Mouse (Mus musculus) midbrain, embryonic 15.5 days (tissue): Measurements from ENCODE around the gene Plekhg3. TPM values are rescaled to one million over a fixed set of nuclear protein-coding genes. Genes with fewer than 3 reads are reported as not detected.
A peak's percentile ranks its signal among the peaks of the same experiment; 100 is the strongest.

ENCODE experiments used
- ATAC-seq: fragments of 200-750 bp; cut with Nextera tagmentation; replicated peaks from 2 replicates; pipeline ENCODE4 v1.8.0; 2017; ENCODE audit warnings: moderate TSS enrichment
- H3K27ac ChIP-seq: fragments of 300-500 bp; sonication (generic); 2 replicates; pipeline ENCODE4 v1.5.1; 2015; ENCODE audit warnings: mild to moderate bottlenecking, inconsistent platforms
- H3K27me3 ChIP-seq: fragments of 300-500 bp; sonication (generic); replicated peaks from 2 replicates; pipeline ENCODE4 v1.6.1; 2015; ENCODE audit warnings: inconsistent platforms
- H3K36me3 ChIP-seq: fragments of 300-500 bp; sonication (generic); replicated peaks from 2 replicates; pipeline ENCODE4 v1.6.1; 2015; ENCODE audit warnings: inconsistent platforms
- H3K4me1 ChIP-seq: fragments of 300-500 bp; sonication (generic); 2 replicates; pipeline ENCODE4 v1.6.1; 2015; ENCODE audit warnings: inconsistent platforms
- H3K4me2 ChIP-seq: fragments of 300-500 bp; sonication (generic); 2 replicates; pipeline ENCODE4 v1.6.1; 2015; ENCODE audit warnings: inconsistent platforms, mild to moderate bottlenecking, moderate library complexity
- H3K4me3 ChIP-seq: fragments of 300-500 bp; sonication (generic); 2 replicates; pipeline ENCODE4 v1.5.1; 2015; ENCODE audit warnings: mild to moderate bottlenecking, inconsistent platforms
- H3K9ac ChIP-seq: fragments of 300-500 bp; sonication (generic); 2 replicates; pipeline ENCODE4 v1.6.1; 2015; ENCODE audit warnings: mild to moderate bottlenecking, inconsistent platforms
- H3K9me3 ChIP-seq: fragments of 300-500 bp; sonication (generic); 2 replicates; pipeline ENCODE4 v1.6.1; 2016; ENCODE audit warnings: inconsistent platforms
- WGBS: fragments of 180-500 bp; shearing (Covaris S2); methylation state at CpG from one replicate; pipeline ENCODE4 v1.1.7; 2015; ENCODE audit warnings: mixed read lengths; 5-methylcytosine and 5-hydroxymethylcytosine counted together
- polyA plus RNA-seq: library from polyadenylated mRNA; unstranded; fragments of >200 nt; fragmentation: Nextera tagmentation; extraction: Ambion mirVana; gene quantifications from 2 replicates; pipeline ENCODE4 v1.2.1, GENCODE M21; 2015

Plekhg3 gene
- polyA plus RNA-seq, 1 experiment from 2014 or later: 1.4 TPM

DNA sequence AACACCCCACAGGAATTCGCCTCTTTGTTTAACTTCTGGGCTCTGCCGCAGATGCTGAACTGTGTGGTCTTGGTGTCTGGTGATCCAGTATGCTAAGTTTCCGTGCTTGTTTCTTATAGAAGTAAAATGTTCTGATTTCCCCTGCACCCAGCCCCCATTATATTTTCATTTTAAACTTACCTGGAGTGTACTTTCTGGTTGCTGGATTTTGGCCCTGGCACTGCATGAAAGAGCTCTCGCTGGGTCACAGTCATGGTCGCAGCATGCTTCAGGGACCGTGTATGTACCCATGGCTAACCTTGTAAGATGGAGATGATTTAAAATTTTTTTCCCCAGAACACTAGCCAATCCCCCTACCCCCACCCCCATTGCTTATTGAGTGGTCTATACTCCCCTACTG is 11.2 kb downstream of the Plekhg3 start:
- Histone ChIP-seq H3K4me1 (peaks cover 7% of the 10 kb centered on the region), H3K9ac (no peak overlapping the region), H3K9me3 (no peaks in the 10 kb centered on the region), H3K27ac (no peak overlapping the region), H3K4me2 (no peak overlapping the region), H3K4me3 (no peak overlapping the region), H3K27me3 (peaks cover 6% of the 10 kb centered on the region; the same call in 1 of the 2 replicates), H3K36me3 (no peaks in the 10 kb centered on the region)
- no peak for ATAC-seq
- 72% methylated on average over 6 of the region's 6 CpGs for WGBS

DNA sequence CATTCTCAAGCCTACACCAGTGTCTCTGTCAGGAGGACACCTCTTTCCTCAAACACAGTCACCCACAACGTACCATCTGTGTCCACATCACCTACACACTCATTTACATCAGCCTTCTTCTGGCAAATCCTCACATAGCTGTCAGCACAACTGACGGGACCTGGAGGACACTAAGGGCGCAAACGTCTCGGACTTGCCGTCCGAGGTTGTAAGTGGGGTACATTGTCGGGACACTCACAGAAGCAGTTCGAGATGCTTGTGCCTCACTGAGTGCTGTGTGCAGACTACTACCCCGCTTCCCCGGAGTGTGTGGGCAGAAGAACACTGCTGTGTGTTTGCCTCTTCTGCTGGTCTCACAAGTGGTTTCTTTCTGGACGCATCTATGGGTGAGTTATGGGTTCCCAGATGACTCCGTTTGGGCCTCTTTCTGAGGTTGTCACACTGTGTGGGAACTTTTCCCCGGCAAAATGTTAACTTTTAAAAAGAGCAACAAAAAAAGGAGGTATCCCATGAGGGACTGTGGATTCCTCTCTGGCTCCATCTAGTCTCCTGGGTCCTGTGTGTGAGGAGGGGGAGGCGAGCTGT is 15.2 kb downstream of the Plekhg3 start:
- Histone ChIP-seq H3K36me3 (no peaks in the 10 kb centered on the region), H3K9ac (no peak overlapping the region), H3K4me2 (no peak overlapping the region), H3K27ac (no peak overlapping the region), H3K9me3 (no peaks in the 10 kb centered on the region), H3K27me3 (peaks cover 6% of the 10 kb centered on the region; the same call in 1 of the 2 replicates), H3K4me3 (no peak overlapping the region), H3K4me1 (peaks cover 18% of the 10 kb centered on the region)
- 66% methylated on average over 15 of the region's 15 CpGs for WGBS
- no peak for ATAC-seq

- Histone ChIP-seq H3K9ac (no peak overlapping the region), H3K4me1 (peaks cover 18% of the 10 kb centered on the region), H3K27ac (no peak overlapping the region), H3K9me3 (no peaks in the 10 kb centered on the region), H3K36me3 (no peaks in the 10 kb centered on the region), H3K4me3 (0 out of 2 replicates have a peak overlapping the region, but pooled peaks have one; percentile 8), H3K27me3 (peaks cover 6% of the 10 kb centered on the region; the same call in 1 of the 2 replicates), H3K4me2 (peak overlapping the region; percentile 43)
- ATAC-seq: peak; percentile 33; the same call in 1 of the 2 replicates
- WGBS: 7% methylated on average over 28 of the region's 28 CpGs
These were observed 15.9 kb downstream of the Plekhg3 start for GRCm38 (mm10) chr12:76546383-76547276.

DNA sequence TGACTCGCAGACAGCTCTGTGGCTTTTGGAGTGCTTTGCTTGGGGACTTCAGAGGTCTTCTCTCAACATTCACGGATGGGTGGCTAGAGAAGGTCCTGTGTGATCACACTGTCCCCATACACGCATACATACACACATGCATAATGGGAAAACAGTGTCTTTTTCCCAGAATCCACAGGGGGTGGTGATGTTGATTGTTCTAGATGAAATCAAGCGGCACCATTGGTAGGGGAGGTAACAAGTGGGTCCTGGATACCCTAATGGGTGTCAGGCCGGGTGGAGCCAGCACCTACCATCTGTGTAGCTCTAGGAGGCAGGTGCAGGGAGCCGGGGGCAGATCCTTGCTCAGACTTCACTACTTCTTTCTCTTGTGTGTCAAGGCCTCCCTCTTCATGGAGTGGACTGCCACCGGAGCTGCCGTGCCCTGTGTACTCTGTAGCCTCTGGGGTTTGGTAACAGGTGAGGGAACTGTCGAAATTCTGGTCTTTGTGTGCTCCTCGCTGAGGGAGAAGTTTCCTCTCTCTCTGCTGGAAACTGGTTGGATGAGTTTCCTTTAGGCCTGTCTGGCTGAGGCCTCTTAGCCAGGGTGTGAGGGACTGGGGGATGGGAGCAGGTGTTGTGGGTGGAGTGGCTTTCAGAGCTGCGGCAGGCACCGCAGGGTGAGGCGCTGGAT is 16.9 kb downstream of the Plekhg3 start:
- Histone ChIP-seq H3K4me1 (peaks cover 18% of the 10 kb centered on the region), H3K36me3 (no peaks in the 10 kb centered on the region), H3K9me3 (no peaks in the 10 kb centered on the region), H3K4me2 (no peak overlapping the region; the same call in 1 of the 2 replicates), H3K27me3 (peaks cover 6% of the 10 kb centered on the region; the same call in 1 of the 2 replicates), H3K4me3 (no peak overlapping the region), H3K9ac (no peak overlapping the region), H3K27ac (no peak overlapping the region)
- 27% methylated on average over 13 of the region's 13 CpGs for WGBS
- peak; percentile 27; the same call in 1 of the 2 replicates for ATAC-seq

GRCm38 (mm10) chr12:76548082-76548423 is 17.4 kb downstream of the Plekhg3 start:
- H3K27me3 ChIP-seq: peaks cover 6% of the 10 kb centered on the region; the same call in 1 of the 2 replicates
- no peak overlapping the region for H3K9ac ChIP-seq
- no peak for ATAC-seq
- no peak overlapping the region for H3K4me2 ChIP-seq
- no peaks in the 10 kb centered on the region for H3K9me3 ChIP-seq
- WGBS: 31% methylated on average over 7 of the region's 7 CpGs
- no peak overlapping the region for H3K27ac ChIP-seq
- H3K4me3 ChIP-seq: no peak overlapping the region
- H3K36me3 ChIP-seq: no peaks in the 10 kb centered on the region
- H3K4me1 ChIP-seq: peaks cover 18% of the 10 kb centered on the region

- Histone ChIP-seq H3K4me3 (no peak overlapping the region), H3K9ac (no peak overlapping the region), H3K9me3 (no peaks in the 10 kb centered on the region), H3K36me3 (no peaks in the 10 kb centered on the region), H3K27ac (no peak overlapping the region), H3K4me2 (no peak overlapping the region), H3K4me1 (peaks cover 18% of the 10 kb centered on the region), H3K27me3 (peaks cover 6% of the 10 kb centered on the region; the same call in 1 of the 2 replicates)
- 65% methylated on average over 3 of the region's 3 CpGs for WGBS
- ATAC-seq: no peak
These were observed 18.5 kb downstream of the Plekhg3 start for GRCm38 (mm10) chr12:76549203-76549602.

- Histone ChIP-seq H3K4me1 (peaks cover 12% of the 10 kb centered on the region), H3K4me3 (no peak overlapping the region), H3K36me3 (no peaks in the 10 kb centered on the region), H3K27ac (no peak overlapping the region), H3K4me2 (no peak overlapping the region), H3K9me3 (no peaks in the 10 kb centered on the region), H3K9ac (no peak overlapping the region), H3K27me3 (no peaks in the 10 kb centered on the region; the same call in 1 of the 2 replicates)
- no peak for ATAC-seq
- 72% methylated on average over 8 of the region's 8 CpGs for WGBS
These were observed 21.6 kb downstream of the Plekhg3 start for GRCm38 (mm10) chr12:76552321-76552720.

GRCm38 (mm10) chr12:76552958-76553357 is 22.3 kb downstream of the Plekhg3 start:
- Histone ChIP-seq H3K4me2 (no peak overlapping the region), H3K36me3 (no peaks in the 10 kb centered on the region), H3K4me1 (peaks cover 5% of the 10 kb centered on the region), H3K4me3 (no peak overlapping the region), H3K9ac (no peak overlapping the region), H3K27me3 (no peaks in the 10 kb centered on the region; the same call in 1 of the 2 replicates), H3K27ac (no peak overlapping the region), H3K9me3 (no peaks in the 10 kb centered on the region)
- WGBS: 89% methylated on average over 4 of the region's 4 CpGs
- ATAC-seq: no peak

GRCm38 (mm10) chr12:76553917-76554316 is 23.2 kb downstream of the Plekhg3 start:
- Histone ChIP-seq H3K27me3 (no peaks in the 10 kb centered on the region), H3K4me3 (no peak overlapping the region), H3K36me3 (no peaks in the 10 kb centered on the region), H3K9ac (no peak overlapping the region), H3K4me1 (peaks cover 5% of the 10 kb centered on the region), H3K27ac (no peak overlapping the region), H3K4me2 (no peak overlapping the region), H3K9me3 (no peaks in the 10 kb centered on the region)
- WGBS: 87% methylated on average over 7 of the region's 7 CpGs
- no peak for ATAC-seq

DNA sequence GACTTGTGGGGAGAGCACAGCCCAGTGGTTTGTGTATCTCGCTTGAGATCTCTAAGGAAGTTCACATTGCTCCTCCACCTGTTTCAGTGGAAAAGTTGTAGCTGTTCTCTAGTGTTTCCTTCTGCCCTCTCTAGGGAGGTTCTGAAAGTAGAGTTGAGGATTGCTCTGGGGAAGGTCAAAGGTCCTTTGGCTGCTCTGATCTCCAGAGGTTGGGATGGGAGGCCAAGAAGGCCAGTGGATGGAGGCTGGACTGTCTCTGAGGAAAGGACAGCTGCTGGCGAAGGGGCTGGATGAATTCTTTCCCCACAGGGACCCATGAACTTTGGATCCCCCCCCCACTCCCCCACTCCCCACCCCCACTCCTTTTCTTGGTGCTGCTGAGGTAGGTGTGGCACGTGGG is 23.7 kb downstream of the Plekhg3 start:
- H3K4me1 ChIP-seq: peaks cover 5% of the 10 kb centered on the region
- H3K4me2 ChIP-seq: no peak overlapping the region
- no peaks in the 10 kb centered on the region for H3K9me3 ChIP-seq
- no peaks in the 10 kb centered on the region for H3K36me3 ChIP-seq
- no peak overlapping the region for H3K27ac ChIP-seq
- no peak for ATAC-seq
- no peaks in the 10 kb centered on the region for H3K27me3 ChIP-seq
- H3K9ac ChIP-seq: no peak overlapping the region
- 93% methylated on average over 3 of the region's 3 CpGs for WGBS
- H3K4me3 ChIP-seq: no peak overlapping the region

DNA sequence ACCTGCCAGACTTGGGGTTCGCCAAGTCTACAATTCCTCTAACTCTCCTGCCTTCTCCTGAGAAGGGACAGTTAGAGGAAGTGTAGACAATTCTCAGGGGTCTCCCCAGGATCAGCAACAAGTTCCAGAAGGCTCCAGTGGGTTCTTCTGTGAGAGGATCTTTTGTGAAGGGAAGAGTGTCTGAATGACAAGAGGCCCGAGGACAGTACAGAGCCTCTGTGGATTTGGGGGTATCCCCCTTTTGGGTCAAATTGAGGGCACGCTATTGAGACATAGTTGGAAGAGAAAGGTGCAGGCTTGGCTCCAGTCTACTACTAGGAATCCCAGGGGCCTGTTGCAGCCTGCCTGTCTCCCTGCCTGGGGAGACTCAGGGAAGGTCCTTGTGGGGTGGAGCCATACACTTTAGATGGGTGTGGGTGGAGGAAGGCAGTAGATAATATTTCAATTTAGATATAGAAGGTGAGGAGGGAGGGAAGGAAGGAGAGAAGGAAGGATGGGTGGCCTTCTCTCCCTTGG is 24.2 kb downstream of the Plekhg3 start:
- H3K4me1 ChIP-seq: peaks cover 5% of the 10 kb centered on the region
- ATAC-seq: no peak
- 97% methylated on average over 3 of the region's 3 CpGs for WGBS
- no peaks in the 10 kb centered on the region for H3K9me3 ChIP-seq
- no peak overlapping the region for H3K4me2 ChIP-seq
- no peaks in the 10 kb centered on the region for H3K36me3 ChIP-seq
- H3K27me3 ChIP-seq: no peaks in the 10 kb centered on the region
- H3K9ac ChIP-seq: no peak overlapping the region
- H3K27ac ChIP-seq: no peak overlapping the region
- no peak overlapping the region for H3K4me3 ChIP-seq

GRCm38 (mm10) chr12:76556187-76556586 is 25.5 kb downstream of the Plekhg3 start:
- no peak for ATAC-seq
- no peak overlapping the region for H3K9ac ChIP-seq
- no peak overlapping the region for H3K4me3 ChIP-seq
- no peaks in the 10 kb centered on the region for H3K9me3 ChIP-seq
- H3K4me1 ChIP-seq: peaks cover 5% of the 10 kb centered on the region
- no peaks in the 10 kb centered on the region for H3K27me3 ChIP-seq
- no peak overlapping the region for H3K27ac ChIP-seq
- H3K36me3 ChIP-seq: no peaks in the 10 kb centered on the region
- 66% methylated on average over 7 of the region's 7 CpGs for WGBS
- H3K4me2 ChIP-seq: no peak overlapping the region
